Mouse (Mus musculus): ENCODE measurements around the gene Fam20c. TPM values are rescaled to one million over a fixed set of nuclear protein-coding genes. Genes with fewer than 3 reads are reported as not detected.

Fam20c gene
- polyA plus RNA-seq, 1 experiment from 2014 or later: 19.9 TPM

GRCm38 (mm10) chr5:138849682-138850461, 95.6 kb downstream of the Fam20c start:
- ATAC-seq (ENCODE audit: low FRiP score, low TSS enrichment): no peak
- 75% methylated on average over 23 of the region's 23 CpGs for WGBS
- Histone ChIP-seq H3K27me3 (ENCODE audit: control insufficient read depth, insufficient read depth, low read length) (no peaks in the 10 kb centered on the region), H3K4me3 (ENCODE audit: low read length) (no peak overlapping the region), H3K27ac (ENCODE audit: low read depth, low read length) (no peak overlapping the region), H3K36me3 (ENCODE audit: control insufficient read depth, insufficient read depth, low read length) (no peaks in the 10 kb centered on the region), H3K4me2 (replicated peaks; ENCODE audit: low read depth, low read length) (no peak overlapping the region), H3K9ac (ENCODE audit: low read depth, low read length) (no peak overlapping the region), H3K9me3 (ENCODE audit: control insufficient read depth, low read length) (no peaks in the 10 kb centered on the region), H3K4me1 (ENCODE audit: control insufficient read depth, insufficient read depth, low read length) (no peaks in the 10 kb centered on the region)

GRCm38 (mm10) chr5:138850462-138850844, 96.1 kb downstream of the Fam20c start:
- Histone ChIP-seq H3K9me3 (ENCODE audit: control insufficient read depth, low read length) (no peaks in the 10 kb centered on the region), H3K4me3 (ENCODE audit: low read length) (no peak overlapping the region), H3K4me1 (ENCODE audit: control insufficient read depth, insufficient read depth, low read length) (no peaks in the 10 kb centered on the region), H3K36me3 (ENCODE audit: control insufficient read depth, insufficient read depth, low read length) (no peaks in the 10 kb centered on the region), H3K4me2 (replicated peaks; ENCODE audit: low read depth, low read length) (no peak overlapping the region), H3K27me3 (ENCODE audit: control insufficient read depth, insufficient read depth, low read length) (no peaks in the 10 kb centered on the region), H3K27ac (ENCODE audit: low read depth, low read length) (no peak overlapping the region), H3K9ac (ENCODE audit: low read depth, low read length) (no peak overlapping the region)
- ATAC-seq (ENCODE audit: low FRiP score, low TSS enrichment): no peak
- 80% methylated on average over 5 of the region's 5 CpGs for whole genome bisulfite sequencing

GRCm38 (mm10) chr5:138851296-138851780, 97.0 kb downstream of the Fam20c start:
- Histone ChIP-seq H3K9me3 (ENCODE audit: control insufficient read depth, low read length) (no peaks in the 10 kb centered on the region), H3K4me2 (replicated peaks; ENCODE audit: low read depth, low read length) (no peak overlapping the region), H3K27ac (ENCODE audit: low read depth, low read length) (no peak overlapping the region), H3K36me3 (ENCODE audit: control insufficient read depth, insufficient read depth, low read length) (no peaks in the 10 kb centered on the region), H3K9ac (ENCODE audit: low read depth, low read length) (no peak overlapping the region), H3K27me3 (ENCODE audit: control insufficient read depth, insufficient read depth, low read length) (no peaks in the 10 kb centered on the region), H3K4me1 (ENCODE audit: control insufficient read depth, insufficient read depth, low read length) (no peaks in the 10 kb centered on the region), H3K4me3 (ENCODE audit: low read length) (no peak overlapping the region)
- ATAC-seq (ENCODE audit: low FRiP score, low TSS enrichment): no peak
- WGBS: 91% methylated on average over 5 of the region's 5 CpGs

- H3K27ac ChIP-seq (ENCODE audit: low read depth, low read length): no peak overlapping the region
- no peak for ATAC-seq (ENCODE audit: low FRiP score, low TSS enrichment)
- H3K27me3 ChIP-seq (ENCODE audit: control insufficient read depth, insufficient read depth, low read length): no peaks in the 10 kb centered on the region
- no peaks in the 10 kb centered on the region for H3K36me3 ChIP-seq (ENCODE audit: control insufficient read depth, insufficient read depth, low read length)
- no peak overlapping the region for H3K4me3 ChIP-seq (ENCODE audit: low read length)
- WGBS: 58% methylated on average over 4 of the region's 4 CpGs
- no peaks in the 10 kb centered on the region for H3K9me3 ChIP-seq (ENCODE audit: control insufficient read depth, low read length)
- no peak overlapping the region for H3K4me2 ChIP-seq (replicated peaks; ENCODE audit: low read depth, low read length)
- no peaks in the 10 kb centered on the region for H3K4me1 ChIP-seq (ENCODE audit: control insufficient read depth, insufficient read depth, low read length)
- H3K9ac ChIP-seq (ENCODE audit: low read depth, low read length): no peak overlapping the region
Observed at GRCm38 (mm10) chr5:138852151-138852550, 97.8 kb downstream of the Fam20c start.

GRCm38 (mm10) chr5:138853349-138853748, 99.0 kb downstream of the Fam20c start:
- no peaks in the 10 kb centered on the region for H3K9me3 ChIP-seq (ENCODE audit: control insufficient read depth, low read length)
- H3K4me2 ChIP-seq (replicated peaks; ENCODE audit: low read depth, low read length): no peak overlapping the region
- H3K27me3 ChIP-seq (ENCODE audit: control insufficient read depth, insufficient read depth, low read length): no peaks in the 10 kb centered on the region
- no peaks in the 10 kb centered on the region for H3K36me3 ChIP-seq (ENCODE audit: control insufficient read depth, insufficient read depth, low read length)
- 83% methylated on average over 2 of the region's 2 CpGs for WGBS
- H3K4me3 ChIP-seq (ENCODE audit: low read length): no peak overlapping the region
- H3K9ac ChIP-seq (ENCODE audit: low read depth, low read length): no peak overlapping the region
- H3K4me1 ChIP-seq (ENCODE audit: control insufficient read depth, insufficient read depth, low read length): no peaks in the 10 kb centered on the region
- no peak overlapping the region for H3K27ac ChIP-seq (ENCODE audit: low read depth, low read length)
- no peak for ATAC-seq (ENCODE audit: low FRiP score, low TSS enrichment)

GRCm38 (mm10) chr5:138857010-138857617, 102.8 kb downstream of the Fam20c start:
- 28% methylated on average over 9 of the region's 9 CpGs for WGBS
- no peaks in the 10 kb centered on the region for H3K9me3 ChIP-seq (ENCODE audit: control insufficient read depth, low read length)
- peak; percentile 76 for ATAC-seq (ENCODE audit: low FRiP score, low TSS enrichment)

GRCm38 (mm10) chr5:138857811-138858251, 103.5 kb downstream of the Fam20c start:
- no peaks in the 10 kb centered on the region for H3K36me3 ChIP-seq (ENCODE audit: control insufficient read depth, insufficient read depth, low read length)
- WGBS: 54% methylated on average over 13 of the region's 13 CpGs
- H3K4me3 ChIP-seq (ENCODE audit: low read length): no peak overlapping the region
- H3K4me1 ChIP-seq (ENCODE audit: control insufficient read depth, insufficient read depth, low read length): no peaks in the 10 kb centered on the region
- H3K9ac ChIP-seq (ENCODE audit: low read depth, low read length): no peak overlapping the region
- H3K4me2 ChIP-seq (replicated peaks; ENCODE audit: low read depth, low read length): no peak overlapping the region
- H3K27me3 ChIP-seq (ENCODE audit: control insufficient read depth, insufficient read depth, low read length): no peaks in the 10 kb centered on the region
- H3K9me3 ChIP-seq (ENCODE audit: control insufficient read depth, low read length): no peaks in the 10 kb centered on the region
- no peak overlapping the region for H3K27ac ChIP-seq (ENCODE audit: low read depth, low read length)
- ATAC-seq (ENCODE audit: low FRiP score, low TSS enrichment): no peak

More at GRCm38 (mm10) chr5:138857010-138857617, 102.8 kb downstream of the Fam20c start:
- no peak overlapping the region for H3K27ac ChIP-seq (ENCODE audit: low read depth, low read length)
- H3K36me3 ChIP-seq (ENCODE audit: control insufficient read depth, insufficient read depth, low read length): no peaks in the 10 kb centered on the region
- no peak overlapping the region for H3K4me2 ChIP-seq (replicated peaks; ENCODE audit: low read depth, low read length)
- no peak overlapping the region for H3K4me3 ChIP-seq (ENCODE audit: low read length)
- H3K9ac ChIP-seq (ENCODE audit: low read depth, low read length): no peak overlapping the region
- no peaks in the 10 kb centered on the region for H3K27me3 ChIP-seq (ENCODE audit: control insufficient read depth, insufficient read depth, low read length)
- H3K4me1 ChIP-seq (ENCODE audit: control insufficient read depth, insufficient read depth, low read length): no peaks in the 10 kb centered on the region
